Mouse (Mus musculus) retina, postnatal 1 day (tissue): ENCODE results near the gene Cyb5r4.
"Not testable (repeated sequence)": the region's sequence is repeated elsewhere in the genome, so short reads cannot be mapped to it uniquely, and the experiment has no call there.

Source experiments
- DNase-seq: peaks from one replicate; pipeline ENCODE4 v3.0.0-alpha.2; 2012

Gene Cyb5r4

DNA sequence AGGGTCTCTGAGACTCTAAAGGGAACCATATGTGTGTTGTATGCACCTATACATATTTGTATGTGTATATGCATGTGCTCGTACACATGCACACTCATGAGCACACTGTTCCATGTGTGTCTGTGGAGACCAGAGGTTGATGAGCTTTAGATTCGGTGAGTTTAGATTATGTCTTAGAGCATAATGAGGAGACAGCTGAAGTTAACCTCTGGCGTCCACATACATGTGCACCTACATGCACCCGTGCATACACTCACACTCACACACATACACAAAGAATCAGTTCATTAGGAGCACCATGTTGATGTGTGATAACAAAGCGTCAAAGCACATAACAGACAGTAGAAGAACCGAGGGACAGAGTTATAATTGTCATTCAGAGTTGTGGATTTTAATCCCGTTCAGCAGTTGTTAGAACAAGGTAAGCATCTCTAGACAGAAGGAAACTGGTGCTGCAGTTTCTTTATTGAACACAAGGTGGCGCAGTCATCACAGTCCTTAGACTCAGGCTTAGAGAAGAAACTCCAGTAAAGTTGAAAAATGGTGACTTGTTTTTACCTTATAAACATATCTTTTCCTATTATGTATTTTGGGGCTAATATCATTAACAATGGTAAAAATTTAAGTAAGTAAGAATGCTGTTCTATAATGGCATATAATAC lies 5.7 kb downstream of the Cyb5r4 start:
- DNase-seq, result peak; percentile 79

DNA sequence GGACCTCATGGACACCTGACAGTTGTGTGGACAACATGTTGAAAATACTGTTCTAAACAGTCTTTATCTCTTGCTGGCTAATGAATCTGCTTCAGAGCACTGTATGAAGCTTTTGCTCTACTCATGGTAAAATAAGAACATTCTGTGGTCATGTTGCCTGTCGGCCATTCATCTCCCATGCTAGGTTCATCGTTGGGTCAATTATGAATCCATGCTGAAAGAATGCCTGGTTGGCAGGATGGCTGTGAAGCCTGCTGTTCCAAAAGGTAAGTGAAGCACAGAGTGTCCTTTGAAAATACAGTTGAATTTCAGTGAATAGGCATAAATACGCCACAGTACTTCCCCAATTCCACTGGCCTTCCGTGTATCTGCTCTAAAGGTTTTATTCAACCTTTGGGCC lies 10.4 kb downstream of the Cyb5r4 start:
- DNase-seq, result no peak

- DNase-seq, result no peak
These were observed 13.2 kb downstream of the Cyb5r4 start for GRCm38 (mm10) chr9:87034831-87035580.

GRCm38 (mm10) chr9:87049425-87049824 lies 27.6 kb downstream of the Cyb5r4 start:
- no peak for DNase-seq

DNA sequence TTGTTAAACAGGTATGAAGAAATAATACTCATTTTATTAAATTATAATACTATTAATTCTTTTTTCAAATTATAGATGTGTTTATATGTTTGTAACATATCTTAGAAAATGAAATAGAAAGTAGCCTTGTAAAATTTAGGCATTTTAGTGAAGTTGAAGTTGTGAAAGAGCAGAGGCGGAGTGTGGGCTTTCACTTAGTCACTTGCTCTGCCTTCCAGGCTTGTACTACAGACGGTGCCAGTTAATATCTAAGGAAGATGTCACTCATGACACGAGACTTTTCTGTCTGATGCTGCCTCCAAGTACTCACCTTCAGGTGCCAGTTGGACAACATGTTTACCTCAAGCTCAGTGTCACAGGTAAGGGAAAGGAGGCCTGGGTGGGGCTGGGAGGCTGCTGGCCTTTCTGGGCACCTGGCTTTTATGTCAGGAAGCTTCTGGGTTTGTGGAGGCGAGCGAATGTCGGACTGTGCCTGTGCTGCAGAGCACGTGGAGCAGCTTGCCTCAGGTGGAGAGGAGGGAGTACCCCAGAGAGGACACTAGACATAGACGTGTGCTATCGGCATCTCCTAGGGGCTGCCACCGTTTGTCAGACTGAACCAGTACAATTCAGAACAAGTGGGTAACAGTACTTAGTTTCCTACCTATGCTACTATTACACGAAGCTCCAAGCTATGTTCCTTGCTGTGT lies 33.9 kb downstream of the Cyb5r4 start:
- no peak for DNase-seq

- DNase-seq, result no peak
These were observed 40.5 kb downstream of the Cyb5r4 start for GRCm38 (mm10) chr9:87062337-87062736.

DNA sequence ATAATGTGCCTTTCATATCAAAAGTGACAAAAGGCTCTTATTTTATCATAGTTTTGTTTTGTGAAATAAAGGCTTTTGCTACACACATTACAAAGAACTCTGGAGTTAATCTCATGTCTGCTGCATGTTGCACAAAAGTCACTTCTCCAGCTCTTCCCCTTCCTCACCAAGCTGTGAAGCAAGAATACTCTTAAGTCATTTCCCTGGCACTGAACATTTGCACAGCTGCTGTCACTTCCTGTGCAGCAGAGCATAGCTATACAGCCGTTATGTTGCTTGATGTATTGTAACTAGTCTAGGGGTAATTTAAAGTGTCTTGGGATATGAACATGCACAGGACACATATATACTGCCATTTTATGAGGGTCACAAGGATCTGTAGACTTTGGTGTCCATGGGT lies 46.3 kb downstream of the Cyb5r4 start:
- DNase-seq, result no peak

DNA sequence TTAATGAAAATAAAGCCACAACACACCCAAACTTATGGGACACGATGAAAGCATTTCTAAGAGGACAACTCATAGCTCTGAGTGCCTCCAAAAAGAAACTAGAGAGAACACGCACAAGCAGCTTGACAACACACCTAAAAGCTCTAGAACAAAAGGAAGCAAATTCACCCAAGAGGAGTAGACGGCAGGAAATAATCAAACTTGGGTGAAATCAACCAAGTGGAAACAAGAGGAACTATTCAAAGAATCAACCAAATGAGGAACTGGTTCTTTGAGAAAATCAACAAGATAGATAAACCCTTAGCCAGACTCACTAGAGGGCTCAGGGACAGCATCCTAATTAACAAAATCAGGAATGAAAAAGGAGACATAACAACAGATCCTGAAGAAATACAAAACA lies 49.8 kb downstream of the Cyb5r4 start:
- not testable (repeated sequence) for DNase-seq

GRCm38 (mm10) chr9:87077919-87078318 lies 56.1 kb downstream of the Cyb5r4 start:
- peak; percentile 26 for DNase-seq

DNA sequence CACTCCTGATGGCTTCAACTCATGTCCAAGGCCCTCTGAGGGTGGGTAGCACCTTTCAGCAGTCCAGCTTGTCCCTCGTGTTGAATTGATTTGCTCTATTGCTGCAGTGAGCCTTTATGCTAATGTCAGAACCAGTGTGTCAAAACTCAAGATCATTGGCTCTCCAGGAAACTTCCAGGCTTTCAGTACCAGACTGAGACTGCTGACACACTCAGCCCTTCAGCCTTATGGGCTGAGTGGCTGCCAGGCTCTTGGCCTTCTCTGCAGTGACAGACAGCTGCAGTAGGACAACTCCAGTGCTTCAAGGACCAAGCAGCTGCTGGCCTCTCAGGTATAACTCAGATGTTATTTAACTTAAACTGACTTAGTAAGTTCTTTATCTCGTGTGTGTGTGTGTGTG lies 57.7 kb downstream of the Cyb5r4 start:
- DNase-seq, result no peak

GRCm38 (mm10) chr9:87086991-87087390 lies 65.2 kb downstream of the Cyb5r4 start:
- no peak for DNase-seq

- no peak for DNase-seq
These were observed 76.2 kb downstream of the Cyb5r4 start for GRCm38 (mm10) chr9:87097989-87098388.

DNA sequence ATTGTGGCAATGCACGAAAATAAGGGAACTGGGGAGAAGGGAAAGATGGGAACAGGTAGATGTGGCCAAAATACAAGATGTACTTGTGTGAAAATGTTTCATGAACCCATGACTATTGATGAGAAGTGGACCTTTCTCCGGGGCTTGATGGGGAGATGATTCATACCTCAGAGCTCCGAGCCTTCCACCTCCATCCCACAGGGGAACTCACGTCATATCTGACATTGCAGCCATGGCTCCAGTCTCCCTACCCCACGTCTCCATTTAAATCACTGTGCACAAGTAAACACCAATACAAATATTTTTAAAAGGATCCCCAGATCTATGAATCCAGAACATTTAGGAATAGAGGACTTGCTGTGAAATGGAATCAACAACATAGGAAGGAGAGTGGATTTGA lies 93.2 kb downstream of the Cyb5r4 start:
- DNase-seq, result no peak

GRCm38 (mm10) chr9:87115456-87115931 lies 93.7 kb downstream of the Cyb5r4 start:
- DNase-seq, result peak; percentile 12

- no peak for DNase-seq
These were observed 94.2 kb downstream of the Cyb5r4 start for GRCm38 (mm10) chr9:87115978-87116377.

DNA sequence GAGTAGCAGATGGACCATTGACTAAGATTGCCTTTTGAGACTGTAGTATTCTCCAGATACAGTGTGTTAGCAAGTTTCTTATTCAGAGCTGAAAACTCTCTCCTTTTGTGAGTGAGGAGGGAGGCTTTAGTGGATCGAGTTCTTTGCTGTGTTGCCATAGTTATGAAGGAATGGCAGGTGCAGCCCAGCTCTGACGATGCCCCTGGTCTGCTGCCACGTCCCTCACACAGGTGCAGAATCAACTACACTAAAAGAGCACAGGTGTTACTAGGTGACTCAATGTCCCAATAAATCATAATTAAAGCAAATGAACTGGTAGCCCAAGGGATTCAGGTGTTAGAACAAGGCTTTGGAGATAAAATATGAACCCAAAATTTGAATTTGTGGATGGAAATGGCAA lies 97.2 kb downstream of the Cyb5r4 start:
- DNase-seq, result no peak

DNA sequence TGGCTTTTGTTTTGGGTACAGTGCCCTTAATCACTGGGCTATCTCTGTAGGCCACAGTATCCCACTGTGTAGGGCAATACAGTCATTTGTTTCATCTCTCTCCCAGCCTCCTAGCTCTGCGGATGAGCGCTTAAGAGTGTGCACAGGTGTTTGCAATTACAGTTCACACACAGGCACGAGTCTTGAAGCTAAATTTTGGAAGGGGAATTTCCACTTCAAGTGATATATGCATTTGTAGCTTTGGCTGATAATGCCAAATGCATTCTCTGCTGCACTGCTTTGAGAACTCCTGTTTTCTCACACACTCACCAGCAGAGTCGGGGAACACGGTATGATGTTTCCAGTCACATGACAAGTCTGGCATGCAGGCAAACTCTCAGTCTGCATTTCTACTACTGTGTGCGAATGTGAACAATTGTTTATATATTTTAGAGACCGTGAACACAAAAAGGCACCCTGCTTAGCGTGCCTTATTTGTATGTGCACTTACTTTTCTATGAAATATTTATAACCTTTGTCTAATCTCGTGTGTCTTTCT lies 100.2 kb downstream of the Cyb5r4 start:
- DNase-seq, result peak; percentile 4

GRCm38 (mm10) chr9:87127046-87127445 lies 105.2 kb downstream of the Cyb5r4 start:
- not testable (repeated sequence) for DNase-seq
